Mouse (Mus musculus) heart, postnatal 36 days (tissue): ENCODE data around the gene Ube3b. TPM values are rescaled to one million over a fixed set of nuclear protein-coding genes. Genes with fewer than 3 reads are reported as not detected.
A peak's percentile ranks its signal among the peaks of the same experiment; 100 is the strongest.

Source experiments
- DNase-seq, 2 experiments: peaks; one replicate each; pipeline ENCODE4 v3.0.0; 2021 to 2022
- intact Hi-C: fragments of 180-260 bp; cut with DNase I; formaldehyde crosslinking; loops from one replicate; pipeline ENCODE4 v1.15.1; 2025
- total RNA-seq, 2 experiments: library from RNA; stranded (reverse); gene quantifications; 2 replicates each; pipeline ENCODE4 v1.2.3; 2021

Ube3b gene
- total RNA-seq = 10 to 100 TPM; 82.8 to 96.4 TPM

DNA sequence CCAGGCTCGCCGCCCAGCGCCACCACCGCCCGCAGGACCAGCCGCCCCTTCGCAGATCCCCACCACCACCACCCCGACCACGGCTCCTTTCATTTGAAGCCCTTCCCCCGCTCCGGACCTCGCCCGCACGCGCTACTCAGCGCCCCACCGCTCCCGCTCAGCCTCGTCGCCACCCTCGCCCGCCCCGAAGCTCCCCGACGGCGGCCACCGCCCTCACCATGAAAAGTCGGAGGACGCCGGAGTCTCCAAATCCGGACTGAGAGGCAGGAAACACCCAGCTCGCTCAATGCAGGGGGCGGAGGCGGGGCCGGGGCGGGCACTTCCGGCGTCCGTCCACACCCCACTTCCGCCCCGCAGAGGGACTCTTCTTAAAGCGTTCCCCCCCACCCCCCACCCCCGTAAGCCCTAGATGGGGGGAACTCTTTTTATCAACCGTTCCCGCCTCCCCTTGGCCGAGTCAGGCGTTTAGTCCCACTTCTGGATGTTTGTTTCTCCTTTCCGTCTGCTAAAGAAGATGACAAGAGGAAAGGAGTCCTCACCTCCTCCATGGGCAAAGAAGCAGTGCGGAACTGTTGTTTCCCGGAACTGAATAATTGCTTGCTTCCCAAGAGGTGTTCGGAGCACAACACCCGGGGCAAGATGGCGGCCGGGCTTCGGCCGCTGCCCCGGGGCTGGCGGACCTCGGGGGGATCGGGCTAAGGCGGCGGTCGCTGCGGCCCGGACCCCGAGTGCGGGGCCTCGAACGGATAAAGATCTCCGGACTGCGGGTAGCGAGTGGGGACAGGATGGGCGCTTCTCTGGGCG, at the start of gene Ube3b, which contains the start of gene Kctd10:
Gene Ube3b (plus strand): TSS at position 399 of the 804 bp plus-strand sequence.
Gene Kctd10 (minus strand): TSS at position 300 of the 804 bp plus-strand sequence.
- intact Hi-C loops = no loop called here
- peak; percentile 84 to 89 for DNase-seq

DNA sequence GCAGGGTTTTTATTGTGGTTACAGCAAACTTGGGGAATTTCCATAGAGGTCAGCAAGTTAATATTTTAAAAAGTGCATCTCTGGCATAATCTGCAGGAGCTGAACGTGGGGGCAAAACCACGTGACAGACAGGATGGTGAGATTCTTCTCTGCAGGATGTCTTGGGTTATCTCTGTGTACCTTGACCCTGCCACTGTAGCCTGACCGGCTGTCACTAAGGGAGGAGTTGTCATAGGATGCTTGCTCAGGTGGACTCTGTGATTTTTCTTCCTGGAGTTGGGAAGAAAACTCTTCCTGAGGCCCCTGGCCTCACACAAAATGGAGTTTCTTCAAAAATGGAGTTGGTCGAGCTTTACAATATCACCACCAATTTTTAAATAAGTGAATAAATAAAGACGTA, 37.4 kb upstream of the Ube3b start:
- no peak for DNase-seq
- intact Hi-C loops = no loop called here

DNA sequence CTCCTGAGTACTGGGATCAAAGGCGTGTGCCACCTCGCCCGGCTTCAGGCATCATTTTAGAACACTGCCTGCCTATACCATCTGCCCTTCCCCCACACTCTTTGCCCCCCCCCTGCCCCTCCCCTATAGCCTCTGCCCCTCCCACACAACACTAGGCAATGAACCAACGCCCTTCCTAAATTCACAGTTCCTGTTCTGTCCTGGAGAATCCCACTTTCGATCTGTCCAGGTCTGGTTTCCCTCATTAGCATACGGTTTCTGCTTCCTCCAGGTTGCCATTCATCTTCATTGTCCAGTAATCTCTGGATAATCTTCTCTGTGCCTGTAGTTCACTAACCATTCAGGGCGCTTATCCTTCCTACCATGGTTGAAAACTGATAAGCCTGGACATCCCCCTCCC, 36.8 kb upstream of the Ube3b start:
- intact Hi-C loops = no loop called here
- no peak for DNase-seq

DNA sequence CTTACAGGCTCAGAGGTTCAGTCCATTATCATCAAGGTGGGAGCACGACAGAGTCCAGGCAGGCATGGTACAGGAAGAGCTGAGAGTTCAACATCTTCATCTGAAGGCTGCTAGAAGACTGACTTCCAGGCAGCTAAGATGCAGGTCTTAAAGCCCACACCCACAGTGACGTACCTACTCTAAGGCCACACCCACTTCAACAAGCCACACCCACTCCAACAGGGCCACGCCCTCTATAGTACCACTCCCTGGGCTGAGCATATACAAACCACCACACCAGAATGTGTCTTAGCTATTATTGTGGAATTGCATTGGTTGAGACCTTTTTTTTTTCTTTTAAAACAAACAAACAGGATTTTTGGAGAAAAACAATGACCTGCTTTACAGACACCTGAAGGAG, 34.9 kb upstream of the Ube3b start:
- intact Hi-C loops = no loop called here
- no peak for DNase-seq

DNA sequence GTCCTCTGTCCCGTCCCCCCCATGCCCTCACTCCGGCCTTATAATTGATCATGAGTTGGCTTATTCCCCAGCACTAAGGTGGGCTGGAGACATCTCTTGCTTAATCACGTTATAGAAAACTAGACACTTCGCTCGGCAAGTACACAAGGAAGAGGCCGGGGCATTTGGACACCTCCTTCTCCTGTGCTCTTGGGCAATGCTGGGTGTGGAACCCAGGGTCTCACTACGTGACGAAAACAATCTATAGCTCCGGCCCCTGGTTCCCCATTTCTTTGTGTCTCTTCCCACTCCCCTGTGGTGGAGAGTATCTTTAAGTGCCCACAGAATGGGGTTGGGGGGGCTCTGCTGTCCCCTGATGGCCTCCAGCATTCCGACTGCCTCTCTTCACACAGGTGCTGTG, 33.4 kb upstream of the Ube3b start:
- intact Hi-C loops = no loop called here
- DNase-seq = no peak

DNA sequence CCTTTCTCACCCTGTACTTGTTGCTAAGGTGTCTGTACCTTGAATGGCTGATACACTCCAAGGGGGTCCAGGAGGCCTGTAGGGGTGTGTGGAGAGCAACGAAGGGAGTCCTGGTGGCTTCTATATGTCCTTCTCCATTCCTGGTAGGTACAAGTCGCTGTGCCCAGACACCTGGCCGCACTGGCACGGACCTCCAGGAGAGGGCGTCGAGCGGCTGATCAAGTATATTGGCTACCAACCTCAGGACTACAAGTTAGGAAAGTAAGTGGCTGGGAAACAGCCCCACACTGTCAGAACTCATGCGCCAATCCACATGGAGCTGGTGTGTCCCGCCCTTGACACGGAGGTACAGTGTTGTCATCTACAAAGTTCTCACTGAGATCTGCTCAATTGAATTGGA, 28.9 kb upstream of the Ube3b start:
- intact Hi-C loops = no loop called here
- DNase-seq = no peak

DNA sequence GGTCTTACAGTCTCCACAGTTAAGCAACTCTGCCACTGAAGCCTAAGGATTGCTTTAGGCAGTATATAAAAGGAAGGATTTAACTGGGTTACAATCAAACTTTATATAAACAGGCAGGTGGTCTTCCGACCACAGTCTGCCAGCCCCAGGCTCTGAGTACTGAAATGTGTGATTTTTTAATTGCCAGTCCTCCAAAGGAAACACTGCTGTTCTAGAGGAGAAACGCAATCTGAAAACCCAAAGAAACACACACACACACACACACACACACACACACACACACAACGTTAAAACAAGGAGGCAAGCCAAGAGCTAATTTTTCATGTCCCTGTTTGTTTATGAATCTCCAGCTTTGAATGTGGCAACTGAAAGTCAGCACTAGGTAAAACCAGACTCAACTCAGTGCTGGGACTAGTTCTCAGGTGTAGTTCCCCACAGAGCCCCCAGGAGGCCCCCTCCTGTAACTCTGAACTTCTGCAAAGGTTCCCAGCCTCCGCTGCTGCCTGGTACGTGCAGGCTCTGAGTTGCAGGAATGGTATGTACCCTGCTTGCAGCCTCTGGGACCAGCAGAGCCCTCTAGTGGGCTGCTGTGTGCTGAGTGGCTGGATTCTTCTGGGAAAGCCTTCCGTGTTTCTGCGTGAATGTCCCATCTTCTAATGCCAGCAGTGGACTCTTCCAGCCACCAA, 24.0 kb upstream of the Ube3b start:
- intact Hi-C loops = loop anchor here (1.0 to 2.0 kb wide), 2 partner anchors 27 to 44 kb away; no protein-coding TSS in a partner anchor
- peak; percentile 73 to 78 for DNase-seq

DNA sequence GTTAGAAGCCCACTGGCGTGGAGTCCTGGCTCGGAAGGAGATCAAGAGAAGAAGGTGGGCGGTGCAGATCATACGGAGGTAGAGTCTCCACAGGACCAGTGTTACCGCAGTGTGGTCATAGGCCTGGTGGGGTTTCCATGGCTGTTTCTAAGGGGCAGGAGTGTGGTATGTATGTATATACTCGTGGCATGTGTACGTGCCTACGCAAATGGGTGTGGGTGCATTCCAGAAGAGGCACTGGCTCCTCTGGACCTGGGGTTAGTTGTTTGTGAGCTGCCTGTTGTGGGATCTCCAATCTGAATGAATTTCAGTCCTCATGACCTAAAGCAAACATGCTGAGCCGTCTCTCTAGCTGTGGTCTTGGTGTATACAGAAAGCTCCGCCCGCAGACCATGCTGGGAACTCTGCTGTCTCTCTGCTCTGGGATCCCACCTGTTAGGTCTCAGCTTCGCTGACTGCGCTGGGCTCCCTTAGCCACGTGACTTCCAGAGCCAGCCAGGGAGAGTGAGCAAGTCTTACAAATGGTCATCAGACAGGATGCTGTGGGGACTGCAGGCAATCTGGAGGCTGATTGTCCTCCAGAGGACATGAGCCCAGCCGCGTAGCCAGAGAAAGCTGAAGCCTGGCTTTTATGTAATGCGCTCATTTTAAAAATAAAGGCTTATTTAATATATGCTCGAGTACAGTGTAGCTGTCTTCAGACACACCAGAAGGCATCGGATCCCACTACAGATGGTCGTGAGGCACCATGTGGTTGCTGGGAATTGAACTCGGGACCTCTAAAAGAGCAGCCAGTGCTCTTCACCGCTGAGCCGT, 23.3 kb upstream of the Ube3b start:
- intact Hi-C loops = loop anchor here (1.0 to 2.0 kb wide), 2 partner anchors 26 to 44 kb away; no protein-coding TSS in a partner anchor
- DNase-seq = peak in 1 of 2 experiments; percentile 25

DNA sequence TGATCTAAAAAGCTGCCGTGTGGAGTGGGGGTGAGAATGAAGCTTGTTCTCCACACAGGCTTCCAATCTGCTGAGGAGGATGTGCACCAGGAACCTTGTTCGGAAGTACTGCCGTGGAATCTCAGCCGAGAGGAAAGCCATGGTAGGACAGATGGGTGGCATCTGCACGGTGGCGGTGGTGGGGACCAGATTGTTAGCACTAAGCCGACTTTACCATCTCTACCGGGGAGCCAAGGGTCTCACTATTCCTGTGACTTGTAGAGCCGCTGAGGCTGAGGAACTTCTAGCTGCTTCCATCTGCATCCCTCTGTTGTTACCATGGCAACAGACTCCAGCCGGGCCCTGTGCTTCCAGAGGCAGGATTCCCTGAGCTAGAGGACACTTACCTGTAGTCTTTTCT, 21.6 kb upstream of the Ube3b start:
- intact Hi-C loops = no loop called here
- no peak for DNase-seq

DNA sequence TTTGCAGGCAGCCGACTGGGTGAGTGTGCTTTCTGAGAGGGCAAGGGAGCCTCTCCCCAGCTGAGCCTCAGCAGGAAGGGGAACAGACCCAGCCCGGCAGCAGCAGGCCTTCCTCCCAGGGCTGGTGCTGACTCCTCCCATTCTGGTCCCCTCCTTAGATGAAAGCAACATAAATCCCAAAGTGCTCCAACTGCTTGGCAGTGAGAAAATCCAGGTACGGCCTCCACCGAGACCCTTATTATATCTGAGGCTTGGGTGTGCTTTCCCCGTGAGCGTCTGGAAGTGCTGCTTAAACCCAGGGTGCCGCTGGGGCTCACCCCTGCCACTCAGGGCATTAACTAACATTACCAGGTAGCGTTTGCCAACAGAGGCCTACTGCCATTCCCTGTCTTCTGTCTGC, 20.8 kb upstream of the Ube3b start:
- no peak for DNase-seq
- intact Hi-C loops = no loop called here

DNA sequence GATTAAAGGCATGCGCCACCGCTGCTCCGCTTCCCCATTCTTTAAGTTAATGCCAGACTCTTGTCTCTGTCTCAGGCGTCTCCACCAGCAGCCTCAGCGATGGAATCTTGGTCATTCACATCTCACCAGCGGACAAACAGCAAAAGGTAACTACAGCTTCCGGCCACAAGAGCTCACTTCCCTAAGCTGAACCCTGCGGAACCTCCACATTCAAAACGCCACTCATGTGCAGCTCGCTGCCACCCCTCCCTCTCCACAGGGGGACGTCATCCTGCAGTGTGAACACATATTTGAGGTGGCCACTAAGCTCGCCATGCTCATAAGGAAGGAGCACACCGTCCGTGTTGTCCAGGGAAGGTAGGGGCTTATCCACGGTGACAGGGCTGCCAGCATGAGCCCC, 19.4 kb upstream of the Ube3b start:
- intact Hi-C loops = no loop called here
- no peak for DNase-seq

DNA sequence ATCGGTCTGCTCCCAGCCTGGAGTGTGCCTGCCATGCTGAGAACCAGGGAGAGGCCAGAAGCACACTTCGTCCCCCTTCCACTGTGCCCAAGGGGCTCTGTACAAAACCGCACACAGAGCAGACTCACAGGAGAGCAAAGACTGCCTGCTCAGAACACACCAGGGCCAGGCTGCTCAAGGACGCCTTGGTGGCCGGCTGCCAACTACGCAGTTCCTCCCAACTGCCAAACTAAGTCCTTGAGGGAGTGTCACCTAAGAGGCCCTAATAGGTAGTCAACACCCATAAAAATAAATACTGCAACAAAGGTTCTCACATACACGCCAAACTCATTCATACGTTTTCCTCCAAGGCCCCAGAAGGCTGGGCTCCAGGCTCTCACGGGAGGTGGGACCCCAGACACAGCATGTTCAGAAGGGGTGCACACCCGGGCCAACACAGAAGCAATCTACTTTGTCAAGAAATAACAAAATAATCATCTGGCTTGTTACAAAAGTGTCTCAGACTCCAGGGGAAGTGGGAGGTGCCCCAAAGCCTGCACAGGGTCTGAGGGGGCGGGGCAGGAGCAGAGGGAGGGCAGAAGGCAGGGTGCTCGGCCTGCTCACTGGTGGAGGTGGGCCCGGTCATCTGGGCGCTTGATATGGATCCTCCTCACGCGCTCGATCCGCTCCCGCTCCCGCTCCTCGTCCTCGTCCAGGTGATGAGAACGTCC, 15.2 kb upstream of the Ube3b start:
- DNase-seq = peak; percentile 35 to 59
- intact Hi-C loops = no loop called here

DNA sequence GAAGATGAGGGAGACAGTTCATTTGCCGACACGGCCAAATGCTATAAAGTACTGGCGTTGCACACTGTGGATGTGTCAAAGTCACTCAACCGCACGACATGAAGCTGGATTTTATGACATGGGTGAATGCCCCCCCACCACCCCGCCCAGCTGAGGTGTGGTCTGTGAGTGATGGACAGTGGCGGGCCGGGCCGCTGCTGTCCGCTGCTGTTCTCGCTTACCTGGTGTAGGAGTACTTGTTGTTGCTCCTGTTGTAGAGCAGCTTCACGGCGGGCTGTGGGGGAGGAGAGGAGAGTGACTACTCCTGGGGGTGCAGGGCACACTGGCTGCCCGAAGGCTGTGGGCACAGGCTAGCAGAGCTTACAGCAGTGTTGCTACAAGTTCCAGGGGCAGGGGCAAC, 12.3 kb upstream of the Ube3b start:
- intact Hi-C loops = no loop called here
- no peak for DNase-seq

DNA sequence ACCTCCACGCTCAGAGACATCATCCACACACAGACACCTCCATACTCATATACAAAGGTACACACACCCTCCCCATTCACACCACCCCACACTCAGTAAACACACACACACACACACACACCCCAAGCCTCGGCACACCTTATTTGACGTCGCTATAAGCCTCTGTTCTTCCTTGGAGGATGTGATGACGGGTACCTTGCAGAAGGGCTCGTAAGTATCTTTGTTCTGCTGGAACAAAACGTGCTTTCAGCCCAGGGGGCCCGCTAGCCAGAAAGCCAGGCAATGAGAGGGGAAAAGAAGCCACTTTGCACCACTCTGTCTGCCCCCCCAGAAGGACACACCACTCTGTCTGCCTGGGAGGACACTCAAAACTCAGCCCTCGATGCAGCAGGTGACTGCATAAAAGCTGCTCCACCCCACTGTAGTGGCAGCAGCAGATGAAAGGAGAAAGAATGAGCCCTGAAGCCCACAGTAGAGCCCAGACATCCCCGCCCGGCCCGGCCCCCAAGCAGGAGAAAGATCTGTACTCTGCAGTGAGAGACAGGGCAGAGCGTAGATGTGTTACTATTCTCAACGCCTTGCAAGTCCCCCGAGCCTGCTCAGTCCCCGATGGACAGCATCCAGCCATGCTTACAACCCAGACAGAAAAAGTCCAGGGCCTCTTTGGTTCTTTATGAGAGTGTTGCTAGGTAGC, 11.5 kb upstream of the Ube3b start:
- no peak for DNase-seq
- intact Hi-C loops = no loop called here

DNA sequence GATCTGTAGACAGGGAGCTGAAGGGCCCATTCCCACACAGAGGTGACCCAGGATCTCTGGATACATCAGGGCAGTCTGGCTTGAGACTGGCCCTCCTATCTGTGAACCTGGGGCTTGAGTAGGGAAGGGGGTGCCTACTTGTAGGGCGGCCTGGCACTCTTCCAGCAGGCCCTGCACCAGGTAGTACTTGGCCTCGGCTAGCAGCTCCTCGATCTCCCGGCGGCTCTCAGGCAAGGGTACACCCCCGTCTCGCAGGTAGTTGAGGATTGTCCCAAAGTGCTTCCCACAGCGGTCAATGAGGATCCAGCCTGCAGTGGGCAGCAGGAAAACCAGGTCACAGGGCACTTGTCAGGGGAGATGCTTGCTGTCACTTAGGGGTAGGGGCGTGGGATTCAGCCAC, 10.5 kb upstream of the Ube3b start:
- no peak for DNase-seq
- intact Hi-C loops = loop anchor here (5.0 to 10.0 kb wide), 2 partner anchors 193 to 395 kb away; no protein-coding TSS in a partner anchor

DNA sequence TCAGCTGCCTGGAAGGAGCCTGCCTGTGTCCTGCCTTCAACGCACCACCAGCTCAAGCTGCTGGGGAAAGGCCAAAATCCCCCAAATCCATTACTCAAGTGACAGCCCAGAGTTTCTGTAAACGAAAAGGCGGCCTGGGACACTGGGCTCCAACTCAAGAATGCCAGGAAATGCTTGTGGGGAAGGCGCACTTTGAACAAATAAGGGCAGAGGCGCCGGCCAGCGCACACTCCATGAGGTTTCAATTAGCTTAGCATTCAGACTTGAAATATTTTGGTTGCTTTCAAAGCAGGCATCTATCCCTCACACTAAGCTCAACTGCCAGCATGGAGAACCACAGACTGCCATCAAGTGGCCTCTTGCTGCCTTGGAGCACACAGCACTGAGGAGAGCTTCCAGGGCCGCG, 10.0 kb upstream of the Ube3b start:
- peak in 1 of 2 experiments; percentile 54 for DNase-seq
- intact Hi-C loops = loop anchor here (5.0 to 10.0 kb wide), 2 partner anchors 193 to 396 kb away; no protein-coding TSS in a partner anchor

DNA sequence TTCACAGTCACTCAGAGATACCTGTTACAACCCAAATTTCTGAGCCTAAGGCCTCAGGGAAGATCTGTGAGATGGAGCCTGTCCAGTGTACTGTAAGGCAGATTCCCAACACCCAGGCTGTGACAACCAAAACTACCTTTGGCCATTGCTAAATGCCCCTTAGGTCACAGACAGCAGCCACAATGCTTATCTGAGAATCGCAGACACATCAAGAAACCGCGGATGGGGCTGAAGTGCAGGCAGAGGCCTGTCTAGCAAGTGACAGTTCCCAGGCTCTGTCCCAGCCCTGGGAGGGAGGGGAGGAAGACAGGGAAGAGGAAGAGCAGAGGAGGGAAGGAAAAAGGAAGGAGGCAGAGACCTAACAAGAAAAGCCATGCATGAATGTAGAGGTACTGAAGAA, 9.1 kb upstream of the Ube3b start:
- no peak for DNase-seq
- intact Hi-C loops = loop anchor here (5.0 to 10.0 kb wide), 2 partner anchors 194 to 397 kb away; no protein-coding TSS in a partner anchor

DNA sequence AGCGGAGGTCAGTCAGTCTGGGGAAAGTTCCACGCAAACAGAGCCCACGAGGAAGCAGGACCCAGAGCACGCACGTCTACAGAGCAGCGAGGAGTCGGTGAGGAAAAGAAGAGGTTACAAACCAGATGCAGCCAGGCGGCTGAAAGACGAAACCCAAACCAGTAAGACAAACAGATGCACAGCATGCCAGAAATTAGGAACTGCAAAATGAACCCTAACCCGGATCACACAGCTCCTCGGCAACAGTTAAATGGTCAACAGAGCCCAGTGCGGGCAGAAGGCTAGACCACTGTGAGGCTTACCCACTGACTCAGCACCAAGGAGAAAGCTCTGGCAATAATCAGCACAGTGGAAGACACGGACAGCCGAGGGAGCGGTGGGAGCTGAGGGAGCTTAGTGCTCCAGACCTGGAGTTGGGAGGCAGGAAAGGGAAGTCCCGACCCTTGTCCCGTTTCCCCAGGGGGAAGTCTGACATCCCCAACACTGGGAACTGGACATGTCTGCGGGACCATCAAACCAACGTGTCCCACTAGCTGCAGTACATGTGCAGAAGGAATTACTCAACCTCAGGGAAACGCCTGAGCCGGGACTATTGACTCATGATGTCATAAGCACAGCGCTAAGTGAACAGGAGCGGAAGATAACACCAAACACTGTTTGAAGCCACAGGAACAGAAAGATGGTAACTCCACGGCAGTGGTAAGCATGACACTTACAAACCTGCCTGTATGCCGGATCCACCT, 8.5 kb upstream of the Ube3b start:
- DNase-seq = peak in 1 of 2 experiments; percentile 30
- intact Hi-C loops = loop anchor here (5.0 to 10.0 kb wide), 2 partner anchors 195 to 397 kb away; no protein-coding TSS in a partner anchor

DNA sequence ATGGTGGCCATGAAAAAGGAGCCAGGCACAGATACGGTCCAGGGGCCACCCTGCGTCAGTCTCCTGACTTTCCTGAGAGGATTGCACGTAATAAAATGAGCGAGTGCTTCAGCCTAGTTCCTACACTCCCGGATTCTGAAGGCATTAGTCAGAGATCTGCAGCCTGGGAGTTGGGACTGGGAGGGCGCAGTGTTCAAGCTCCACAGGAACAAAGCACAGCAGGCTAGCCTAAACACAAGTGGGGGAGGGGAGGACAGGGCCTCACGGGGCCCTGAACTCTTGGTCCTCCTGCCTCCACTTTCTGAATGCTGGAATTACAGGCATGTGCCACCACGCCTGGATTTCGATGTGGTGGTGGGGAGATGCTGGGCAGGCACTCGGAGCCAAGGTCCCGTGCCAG, 7.8 kb upstream of the Ube3b start:
- no peak for DNase-seq
- intact Hi-C loops = loop anchor here (5.0 to 10.0 kb wide), 2 partner anchors 195 to 398 kb away; no protein-coding TSS in a partner anchor
